Mouse (Mus musculus) erythroblast, embryonic 14.5 days (primary cell): Measurements from ENCODE around the gene Mmp27.

Source experiments
- GATA1 ChIP-seq: IDR thresholded peaks from 2 replicates; pipeline ENCODE4 v1.6.1; 2012; ENCODE audit warnings: low read length, inconsistent platforms, mixed read lengths
- TAL1 ChIP-seq: IDR thresholded peaks from 3 replicates; pipeline ENCODE4 v1.6.1; 2012; ENCODE audit warnings: low read length, inconsistent platforms, mixed read lengths

DNA sequence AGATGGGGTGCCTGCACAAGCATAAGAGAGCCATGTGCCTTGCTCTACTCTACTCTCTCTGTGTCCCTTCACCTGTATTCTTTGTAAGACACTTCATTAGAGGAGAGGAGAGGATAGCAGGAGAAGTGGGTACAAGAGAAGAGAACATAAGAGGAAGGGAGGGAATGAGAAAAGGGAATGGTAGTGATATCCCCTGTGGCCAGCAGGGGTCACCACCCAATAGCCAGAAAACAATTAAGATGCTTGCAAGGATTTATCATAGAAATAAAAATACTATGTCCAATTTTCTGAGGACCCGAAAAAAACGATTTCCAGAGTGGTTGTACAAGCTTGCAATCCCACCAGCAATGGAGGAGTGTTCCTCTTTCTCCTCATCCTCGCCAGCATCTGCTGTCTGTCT is 16.8 kb upstream of the Mmp27 start:
- TF ChIP-seq GATA1 (no peak), TAL1 (no peak)
